Mouse (Mus musculus): ENCODE measurements around the gene Tcf7l1. TPM values are rescaled to one million over a fixed set of nuclear protein-coding genes. Genes with fewer than 3 reads are reported as not detected.

Gene Tcf7l1
- total and polyA plus RNA-seq, 2 experiments from 2014 or later, result 4.0 to 9.1 TPM

DNA sequence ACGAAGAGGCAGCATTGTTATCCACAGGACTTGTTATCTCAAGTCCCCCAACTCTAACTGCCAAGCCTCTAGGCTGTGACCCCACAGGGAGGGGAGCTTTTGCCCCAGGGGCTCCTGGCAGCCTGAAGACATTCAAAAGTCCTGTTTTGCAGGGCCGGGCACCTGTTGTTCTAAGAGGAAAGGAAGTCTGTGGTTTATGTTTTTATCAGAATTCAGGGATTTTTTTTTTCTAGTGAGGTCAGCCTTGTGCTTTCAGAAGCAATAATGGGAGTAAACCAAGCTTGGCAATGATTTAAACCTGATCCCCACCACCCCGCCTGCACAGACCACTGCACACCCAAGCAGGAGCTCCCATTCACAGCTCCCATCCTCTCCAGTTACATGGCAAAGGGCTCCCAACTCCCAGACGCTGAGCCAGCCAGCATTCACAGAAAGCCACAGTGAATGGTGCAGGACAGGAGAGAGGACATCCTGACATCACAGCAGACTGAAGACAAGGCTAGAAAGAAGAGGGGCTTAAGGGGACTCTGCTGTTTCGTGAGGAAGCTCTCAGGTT lies 40.1 kb downstream of the Tcf7l1 start:
- Histone ChIP-seq H3K9me3 (ENCODE audit: low read length) (no peaks in the 10 kb centered on the region), H3K4me3 (ENCODE audit: low read length) (no peak overlapping the region), H3K36me3 (ENCODE audit: insufficient read depth, low read length) (no peaks in the 10 kb centered on the region), H3K27ac (no peak overlapping the region), H3K9ac (replicated peaks; ENCODE audit: low read length) (no peak overlapping the region), H3K27me3 (ENCODE audit: insufficient read depth, low read length) (no peaks in the 10 kb centered on the region), H3K4me2 (ENCODE audit: low read depth, low read length) (no peak overlapping the region), H3K4me1 (ENCODE audit: insufficient read depth, low read length) (peaks cover 11% of the 10 kb centered on the region)
- DNase-seq (ENCODE audit: low spot score) (no peak), ATAC-seq (no peak)
- WGBS, result 23% methylated on average over 5 of the region's 5 CpGs
- TF ChIP-seq CTCF (IDR thresholded peaks at IDR 0.05; ENCODE audit: low read depth), result no peak

GRCm38 (mm10) chr6:72748421-72748820 lies 40.6 kb downstream of the Tcf7l1 start:
- H3K9me3 ChIP-seq (ENCODE audit: low read length), result no peaks in the 10 kb centered on the region
- ATAC-seq, result no peak
- H3K9ac ChIP-seq (replicated peaks; ENCODE audit: low read length), result no peak overlapping the region
- no peaks in the 10 kb centered on the region for H3K27me3 ChIP-seq (ENCODE audit: insufficient read depth, low read length)
- no peak for TF ChIP-seq CTCF (IDR thresholded peaks at IDR 0.05; ENCODE audit: low read depth)
- 3% methylated on average over 2 of the region's 2 CpGs for WGBS
- H3K27ac ChIP-seq, result no peak overlapping the region
- no peak for DNase-seq (ENCODE audit: low spot score)
- H3K4me2 ChIP-seq (ENCODE audit: low read depth, low read length), result no peak overlapping the region
- H3K4me1 ChIP-seq (ENCODE audit: insufficient read depth, low read length), result peaks cover 11% of the 10 kb centered on the region
- H3K4me3 ChIP-seq (ENCODE audit: low read length), result no peak overlapping the region
- H3K36me3 ChIP-seq (ENCODE audit: insufficient read depth, low read length), result no peaks in the 10 kb centered on the region

GRCm38 (mm10) chr6:72747814-72748213 lies 41.2 kb downstream of the Tcf7l1 start:
- Histone ChIP-seq H3K4me2 (ENCODE audit: low read depth, low read length) (no peak overlapping the region), H3K9ac (replicated peaks; ENCODE audit: low read length) (no peak overlapping the region), H3K36me3 (ENCODE audit: insufficient read depth, low read length) (no peaks in the 10 kb centered on the region), H3K4me1 (ENCODE audit: insufficient read depth, low read length) (peaks cover 11% of the 10 kb centered on the region), H3K27ac (no peak overlapping the region), H3K27me3 (ENCODE audit: insufficient read depth, low read length) (no peaks in the 10 kb centered on the region), H3K9me3 (ENCODE audit: low read length) (no peaks in the 10 kb centered on the region), H3K4me3 (ENCODE audit: low read length) (no peak overlapping the region)
- TF ChIP-seq CTCF (IDR thresholded peaks at IDR 0.05; ENCODE audit: low read depth), result no peak
- ATAC-seq, result no peak
- no peak for DNase-seq (ENCODE audit: low spot score)
- 75% methylated on average over 11 of the region's 11 CpGs for WGBS

DNA sequence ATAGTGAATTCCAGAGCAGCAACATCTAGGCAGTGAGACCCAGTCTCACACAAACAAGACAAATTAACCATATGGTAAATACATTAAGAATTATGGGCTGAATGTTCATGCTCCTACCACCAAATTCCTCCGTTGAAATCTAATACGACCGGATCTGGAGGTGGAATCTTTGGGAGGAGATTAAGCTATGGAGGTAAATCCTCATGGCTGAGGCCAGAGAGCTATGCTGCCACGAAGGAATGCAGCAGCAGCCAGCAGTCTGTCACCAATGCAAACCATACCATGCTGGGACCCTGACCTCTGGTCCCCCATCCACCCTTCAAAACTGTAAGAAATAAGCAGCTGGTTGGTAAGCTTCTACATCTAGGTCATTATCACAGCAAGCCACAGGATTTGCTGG lies 41.9 kb downstream of the Tcf7l1 start:
- Histone ChIP-seq H3K36me3 (ENCODE audit: insufficient read depth, low read length) (no peaks in the 10 kb centered on the region), H3K4me2 (ENCODE audit: low read depth, low read length) (no peak overlapping the region), H3K4me3 (ENCODE audit: low read length) (no peak overlapping the region), H3K27ac (no peak overlapping the region), H3K9me3 (ENCODE audit: low read length) (no peaks in the 10 kb centered on the region), H3K27me3 (ENCODE audit: insufficient read depth, low read length) (no peaks in the 10 kb centered on the region), H3K9ac (replicated peaks; ENCODE audit: low read length) (no peak overlapping the region), H3K4me1 (ENCODE audit: insufficient read depth, low read length) (peaks cover 11% of the 10 kb centered on the region)
- 61% methylated on average over 4 of the region's 4 CpGs for WGBS
- TF ChIP-seq CTCF (IDR thresholded peaks at IDR 0.05; ENCODE audit: low read depth), result no peak
- ATAC-seq, result no peak
- no peak for DNase-seq (ENCODE audit: low spot score)

DNA sequence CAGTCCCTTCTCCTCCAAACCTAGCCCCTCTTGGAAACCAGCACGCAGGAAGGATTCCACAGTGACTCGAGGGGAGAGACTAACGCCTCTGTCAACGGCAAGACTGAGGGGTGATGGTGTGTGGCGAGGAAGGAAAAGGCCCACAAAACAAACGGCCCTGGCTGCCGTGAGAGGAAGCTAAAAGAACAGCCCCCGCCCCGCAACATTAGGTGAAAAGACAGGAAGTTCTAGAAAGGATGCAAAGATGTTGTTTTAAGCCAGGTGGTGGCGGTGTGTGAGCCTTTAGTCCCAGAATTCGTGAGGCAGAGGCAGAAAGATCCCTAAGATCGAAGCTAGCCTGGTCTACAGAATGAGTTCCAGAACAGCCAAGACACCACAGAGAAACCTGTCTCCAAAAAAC lies 43.3 kb downstream of the Tcf7l1 start:
- no peak overlapping the region for H3K27ac ChIP-seq
- no peak for TF ChIP-seq CTCF (IDR thresholded peaks at IDR 0.05; ENCODE audit: low read depth)
- H3K9ac ChIP-seq (replicated peaks; ENCODE audit: low read length), result no peak overlapping the region
- no peaks in the 10 kb centered on the region for H3K27me3 ChIP-seq (ENCODE audit: insufficient read depth, low read length)
- WGBS, result 67% methylated on average over 12 of the region's 12 CpGs
- H3K36me3 ChIP-seq (ENCODE audit: insufficient read depth, low read length), result no peaks in the 10 kb centered on the region
- DNase-seq (ENCODE audit: low spot score) (no peak), ATAC-seq (no peak)
- no peaks in the 10 kb centered on the region for H3K9me3 ChIP-seq (ENCODE audit: low read length)
- H3K4me2 ChIP-seq (ENCODE audit: low read depth, low read length), result no peak overlapping the region
- no peak overlapping the region for H3K4me3 ChIP-seq (ENCODE audit: low read length)
- H3K4me1 ChIP-seq (ENCODE audit: insufficient read depth, low read length), result peaks cover 14% of the 10 kb centered on the region

GRCm38 (mm10) chr6:72744144-72744800 lies 44.8 kb downstream of the Tcf7l1 start:
- no peak for TF ChIP-seq CTCF (IDR thresholded peaks at IDR 0.05; ENCODE audit: low read depth)
- WGBS, result 44% methylated on average over 10 of the region's 10 CpGs
- H3K9me3 ChIP-seq (ENCODE audit: low read length), result no peaks in the 10 kb centered on the region
- no peak overlapping the region for H3K4me3 ChIP-seq (ENCODE audit: low read length)
- no peaks in the 10 kb centered on the region for H3K36me3 ChIP-seq (ENCODE audit: insufficient read depth, low read length)
- no peak for DNase-seq (ENCODE audit: low spot score)
- ATAC-seq, result no peak
- H3K9ac ChIP-seq (replicated peaks; ENCODE audit: low read length), result no peak overlapping the region
- H3K27ac ChIP-seq, result no peak overlapping the region
- H3K4me1 ChIP-seq (ENCODE audit: insufficient read depth, low read length), result peaks cover 20% of the 10 kb centered on the region
- no peaks in the 10 kb centered on the region for H3K27me3 ChIP-seq (ENCODE audit: insufficient read depth, low read length)
- H3K4me2 ChIP-seq (ENCODE audit: low read depth, low read length), result no peak overlapping the region

GRCm38 (mm10) chr6:72743624-72744041 lies 45.4 kb downstream of the Tcf7l1 start:
- Histone ChIP-seq H3K9me3 (ENCODE audit: low read length) (no peaks in the 10 kb centered on the region), H3K4me2 (ENCODE audit: low read depth, low read length) (no peak overlapping the region), H3K9ac (replicated peaks; ENCODE audit: low read length) (no peak overlapping the region), H3K27ac (no peak overlapping the region), H3K27me3 (ENCODE audit: insufficient read depth, low read length) (no peaks in the 10 kb centered on the region), H3K4me1 (ENCODE audit: insufficient read depth, low read length) (peaks cover 15% of the 10 kb centered on the region), H3K4me3 (ENCODE audit: low read length) (no peak overlapping the region), H3K36me3 (ENCODE audit: insufficient read depth, low read length) (no peaks in the 10 kb centered on the region)
- DNase-seq (ENCODE audit: low spot score) (no peak), ATAC-seq (no peak)
- no peak for TF ChIP-seq CTCF (IDR thresholded peaks at IDR 0.05; ENCODE audit: low read depth)
- WGBS, result 50% methylated on average over 3 of the region's 3 CpGs
